Mouse (Mus musculus) adipocyte (in vitro differentiated cells): ENCODE measurements around the gene Tmem82.

ENCODE experiments used
- DNase-seq: peaks from one replicate; pipeline ENCODE4 v3.0.0-alpha.2; 2016; ENCODE audit warnings: low spot score

Gene Tmem82

GRCm38 (mm10) chr4:141609538-141609937 lies 8.9 kb downstream of the Tmem82 start:
- peak; percentile 12 for DNase-seq

- DNase-seq = peak; percentile 15
Observed at GRCm38 (mm10) chr4:141605861-141606260, 12.6 kb downstream of the Tmem82 start, which contains the start of gene Fblim1. TSS of gene Fblim1 (minus strand) at chr4:141606096.

- DNase-seq = no peak
Observed at GRCm38 (mm10) chr4:141605421-141605820, 13.0 kb downstream of the Tmem82 start.

GRCm38 (mm10) chr4:141604493-141604892 lies 13.9 kb downstream of the Tmem82 start:
- peak; percentile 34 for DNase-seq

GRCm38 (mm10) chr4:141603921-141604320 lies 14.5 kb downstream of the Tmem82 start:
- DNase-seq = no peak

DNA sequence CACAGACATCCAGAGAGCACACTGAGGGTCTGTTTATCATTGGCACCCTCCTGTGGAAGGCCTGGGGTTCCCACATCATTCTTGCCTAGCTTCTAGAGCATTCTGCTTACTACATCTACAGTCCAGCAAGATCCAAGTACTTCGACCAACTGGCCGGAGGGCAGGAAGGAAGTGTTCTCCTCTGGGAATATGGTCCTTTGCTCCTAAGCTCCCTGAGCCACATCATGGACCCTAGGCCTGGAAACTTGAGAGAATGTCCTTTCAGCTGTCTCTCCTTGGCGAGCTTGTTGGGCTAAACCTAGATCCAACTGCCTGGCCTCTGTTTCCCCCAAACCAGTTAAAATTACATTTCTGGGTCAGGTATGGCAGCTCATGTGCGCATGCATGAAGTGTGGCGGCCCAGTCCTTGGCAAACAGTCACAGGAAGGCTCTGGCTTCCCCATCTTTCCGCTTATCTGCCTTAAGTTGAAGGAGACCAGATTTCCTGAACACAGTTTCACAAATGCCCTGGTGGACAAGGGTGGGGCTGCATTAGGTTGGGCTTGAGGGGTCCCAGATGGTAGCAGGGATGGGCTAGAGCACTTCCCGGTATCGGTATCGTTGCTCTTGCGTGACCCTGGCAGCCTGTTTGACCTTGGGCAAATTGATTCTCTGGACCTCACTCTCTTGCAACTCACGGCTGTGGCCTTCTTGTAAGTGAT lies 15.8 kb downstream of the Tmem82 start:
- DNase-seq = no peak

- DNase-seq = no peak
Observed at GRCm38 (mm10) chr4:141601148-141601862, 17.1 kb downstream of the Tmem82 start.

DNA sequence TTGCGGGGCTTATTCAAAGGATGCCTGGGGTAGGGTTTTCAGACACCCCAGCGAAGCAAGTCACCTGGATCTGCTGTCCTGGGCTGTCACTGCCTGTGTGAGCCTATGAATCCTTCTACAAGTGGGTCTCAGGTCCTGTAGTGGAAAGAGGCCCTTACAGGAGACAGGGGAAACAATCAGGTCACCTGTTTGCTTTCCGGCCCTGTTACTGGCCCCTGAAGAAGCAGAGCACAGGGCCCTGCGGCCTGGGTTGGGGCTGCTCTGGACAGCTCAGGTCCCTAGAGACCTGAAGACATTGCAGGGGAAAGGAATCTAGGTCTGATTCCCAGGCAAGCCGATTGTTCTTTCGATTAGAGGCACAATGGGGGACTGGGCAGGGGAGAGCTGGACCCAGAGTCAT lies 18.1 kb downstream of the Tmem82 start:
- no peak for DNase-seq

DNA sequence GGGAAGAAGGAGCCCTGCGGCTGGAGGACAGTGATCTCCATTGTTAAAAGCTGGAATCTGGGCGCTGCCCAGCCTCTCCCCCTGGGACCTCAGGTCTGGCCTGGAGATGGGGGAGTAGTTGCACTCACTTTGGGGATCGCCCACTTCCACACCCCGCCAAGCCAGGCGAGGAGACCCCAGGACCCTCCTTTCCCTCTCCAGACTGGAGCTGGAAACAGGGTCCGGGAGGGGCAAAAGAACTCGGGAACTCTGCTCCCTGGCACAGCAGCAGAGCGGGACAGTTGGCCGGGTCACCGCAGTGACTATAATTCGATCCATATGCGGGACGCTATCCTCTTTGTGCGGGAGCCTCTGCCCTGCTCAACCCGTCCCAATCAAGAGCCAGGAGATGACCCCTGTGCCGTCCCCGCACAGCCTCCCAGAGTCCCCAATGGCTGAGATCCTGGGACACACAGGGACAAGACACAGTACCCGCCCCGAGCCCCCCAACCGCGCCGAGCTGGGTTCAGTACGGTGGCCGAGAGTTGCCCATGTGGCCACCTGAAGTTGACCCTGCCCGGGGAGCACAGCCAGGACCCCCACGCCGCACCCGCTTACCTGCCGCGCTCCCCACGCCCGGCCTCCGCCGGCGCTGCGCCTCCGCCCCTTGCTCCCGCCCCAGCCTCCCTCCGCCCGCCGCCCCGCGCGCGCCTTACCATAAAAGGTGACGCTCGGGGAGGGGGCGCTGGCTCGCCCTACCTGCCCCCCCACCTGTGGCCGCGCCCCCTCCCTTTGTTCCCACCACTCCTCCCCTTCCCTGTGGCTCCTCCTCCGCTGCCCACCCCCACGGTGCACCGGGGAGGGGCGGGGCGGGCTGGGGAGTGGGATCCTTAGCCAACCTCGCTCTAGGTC lies 18.9 kb downstream of the Tmem82 start:
- DNase-seq = peak; percentile 15

GRCm38 (mm10) chr4:141598894-141599250 lies 19.6 kb downstream of the Tmem82 start:
- no peak for DNase-seq

DNA sequence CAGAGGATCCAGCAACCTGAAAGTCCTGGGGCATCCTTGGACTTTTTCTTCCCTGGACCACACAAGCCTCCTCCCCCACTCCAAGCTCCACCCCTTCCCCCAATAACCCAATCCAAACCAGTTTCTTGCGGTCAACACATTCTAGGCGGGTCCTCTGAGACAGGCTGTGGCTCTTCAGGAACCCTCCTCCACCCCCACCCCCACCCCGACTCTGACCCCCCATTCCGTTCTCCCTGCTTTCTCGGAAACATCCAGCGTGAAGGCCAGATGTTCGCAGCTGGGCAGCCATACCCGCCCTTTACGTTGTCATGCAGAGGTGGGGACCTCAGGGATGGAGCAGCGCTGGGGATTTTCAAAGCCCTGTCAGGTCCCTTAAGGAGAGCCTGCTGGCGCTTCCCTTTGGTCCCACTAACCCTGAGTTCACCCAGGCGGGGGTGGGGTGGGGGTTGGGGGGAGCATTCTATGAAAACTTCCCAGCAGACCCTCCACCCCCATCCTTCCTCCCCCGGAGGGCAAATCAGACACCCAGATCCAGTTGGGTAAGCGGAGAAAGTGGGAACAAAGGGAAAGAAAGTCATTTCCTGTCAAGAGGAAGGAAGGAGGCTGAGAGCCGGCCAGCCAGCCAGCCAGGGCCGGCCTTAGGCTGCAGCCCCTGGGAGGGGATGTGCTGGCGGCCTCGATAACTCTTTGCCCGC lies 20.1 kb downstream of the Tmem82 start:
- DNase-seq = peak; percentile 20

- no peak for DNase-seq
Observed at GRCm38 (mm10) chr4:141596700-141597328, 21.6 kb downstream of the Tmem82 start.

- no peak for DNase-seq
Observed at GRCm38 (mm10) chr4:141595605-141596268, 22.7 kb downstream of the Tmem82 start.

DNA sequence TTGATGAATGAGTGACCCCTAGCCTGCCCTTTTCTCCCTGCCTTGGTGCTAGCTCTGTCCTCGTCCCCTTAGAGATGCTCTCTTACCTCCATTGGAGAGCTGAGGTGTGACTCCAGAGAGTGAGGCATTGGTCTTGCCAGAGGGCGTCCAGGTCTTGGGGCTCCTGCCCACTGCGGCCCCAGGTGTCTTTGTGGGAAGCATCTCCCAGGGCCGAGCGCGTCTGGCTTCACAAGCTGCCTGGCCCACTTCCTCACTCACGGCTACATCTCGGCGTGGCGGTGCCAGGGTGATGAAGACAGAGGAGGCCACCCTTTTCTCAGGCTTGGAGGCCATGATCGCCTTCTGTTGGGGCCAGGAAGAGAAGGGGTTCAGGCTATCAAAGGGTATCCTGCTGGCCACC lies 23.3 kb downstream of the Tmem82 start:
- DNase-seq = no peak

DNA sequence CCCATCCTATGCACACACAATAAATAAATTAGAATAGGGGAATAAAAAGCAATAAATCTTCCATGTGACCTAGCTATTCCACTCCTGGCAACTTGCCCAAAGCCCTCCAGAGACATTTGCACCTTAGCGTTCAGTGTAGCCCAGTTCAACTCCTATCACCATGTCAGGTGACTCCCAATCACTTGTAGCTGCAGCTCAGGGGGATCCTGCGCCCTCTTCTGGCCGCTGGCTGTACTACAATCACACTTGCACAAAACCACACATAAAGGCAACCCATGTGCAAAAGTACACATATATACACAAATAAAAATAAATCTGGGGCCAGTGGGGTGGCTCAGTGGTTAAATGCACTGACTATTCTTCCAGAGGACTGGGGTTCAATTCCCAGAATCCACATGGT lies 26.9 kb downstream of the Tmem82 start:
- no peak for DNase-seq

DNA sequence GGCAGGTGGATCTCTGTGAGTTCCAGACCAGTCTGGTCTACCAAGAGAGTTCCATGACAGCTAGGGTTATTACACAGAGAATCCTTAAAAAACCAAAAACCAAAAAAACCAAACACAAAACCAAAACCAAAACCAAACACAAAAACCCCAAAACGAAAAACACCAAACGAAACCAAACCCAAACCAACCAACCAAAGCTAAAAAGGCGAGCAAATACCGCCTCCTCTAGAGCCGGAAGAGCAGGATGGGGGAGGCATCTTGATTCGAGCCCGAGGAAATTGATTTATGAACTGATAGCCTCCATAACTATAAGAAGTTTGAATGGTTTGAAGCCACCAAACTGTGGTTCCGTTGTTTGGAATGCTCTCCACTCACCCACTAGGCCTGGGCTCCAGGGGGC lies 34.5 kb downstream of the Tmem82 start:
- DNase-seq = no peak

DNA sequence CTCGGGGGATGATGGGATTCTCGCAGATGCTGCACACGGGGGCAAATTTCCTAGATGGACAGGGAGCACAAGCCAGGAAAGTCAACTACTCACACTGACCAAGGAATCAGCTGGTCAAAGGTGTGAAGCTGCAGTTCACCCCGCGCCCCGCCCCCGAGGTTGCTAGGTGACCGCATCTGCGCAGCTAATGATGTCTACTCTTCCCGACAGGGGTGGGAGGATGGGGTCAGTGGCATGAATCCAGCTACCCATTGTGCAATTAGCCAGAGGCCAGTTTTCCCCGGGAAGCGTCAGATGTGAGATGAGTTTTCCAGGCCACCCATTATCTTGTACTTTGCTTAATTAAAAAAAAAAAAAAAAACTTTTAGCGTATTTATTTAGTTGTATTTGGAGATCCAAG lies 37.4 kb downstream of the Tmem82 start:
- DNase-seq = no peak

DNA sequence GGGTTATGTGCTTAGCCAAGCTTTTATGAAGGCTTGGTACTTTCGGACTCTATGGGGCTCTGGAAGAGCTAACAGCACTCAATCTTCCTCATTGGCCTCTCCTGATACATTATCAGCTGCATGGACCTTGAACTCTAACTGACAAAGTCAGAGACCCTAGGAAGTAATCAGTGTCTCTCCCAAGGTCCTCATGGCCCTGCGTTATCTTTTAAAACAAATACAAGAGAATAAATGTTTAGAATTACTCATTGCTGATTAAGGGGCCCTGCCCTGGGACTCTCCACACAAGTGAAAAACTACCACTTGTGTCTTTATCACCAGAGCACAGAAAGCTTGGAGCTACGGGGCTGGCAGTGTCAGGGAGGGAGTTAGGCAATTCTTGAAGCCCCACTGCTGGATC lies 39.6 kb downstream of the Tmem82 start:
- DNase-seq = no peak

DNA sequence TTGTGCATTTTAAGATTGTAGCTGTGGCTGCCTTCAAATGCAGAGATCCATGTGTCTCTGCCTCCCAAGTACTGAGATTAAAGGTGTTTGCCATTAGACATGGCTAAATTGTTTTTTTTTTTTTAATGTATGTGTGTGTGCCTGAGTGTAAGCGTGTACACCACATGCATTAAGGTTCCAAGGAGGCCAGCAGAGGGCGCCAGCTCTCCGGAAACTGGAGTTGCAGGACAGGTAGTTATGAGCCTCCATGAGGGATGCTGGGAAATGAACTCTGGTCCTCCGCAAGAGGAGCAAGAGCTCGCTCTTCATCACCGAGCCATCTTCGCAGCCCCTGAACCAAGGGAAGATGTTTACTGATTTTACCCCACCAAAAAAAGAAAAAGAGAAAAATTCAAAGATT lies 41.6 kb downstream of the Tmem82 start:
- DNase-seq = no peak

DNA sequence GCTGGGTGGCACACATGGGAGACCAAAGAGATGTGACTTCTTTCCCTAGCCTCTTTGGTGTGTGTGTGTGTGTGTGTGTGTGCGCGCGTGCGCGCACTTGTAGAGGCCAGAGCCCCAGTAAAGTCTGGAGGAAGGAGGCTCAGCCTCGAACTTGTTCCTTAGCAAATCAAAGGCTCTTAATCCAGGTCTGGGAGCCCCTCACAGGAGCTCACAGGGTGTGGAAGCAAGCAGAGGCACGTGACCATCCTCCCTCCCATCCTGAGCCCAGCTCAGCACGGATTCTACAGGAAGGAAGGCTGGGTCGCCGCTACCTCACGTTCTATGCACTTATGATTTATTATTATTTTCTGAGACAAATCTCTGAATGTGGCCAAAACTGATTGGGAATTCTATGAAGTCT lies 42.0 kb downstream of the Tmem82 start:
- no peak for DNase-seq
